Mouse (Mus musculus) T-helper 1 cell (primary cell): ENCODE data around the gene Ccn2.

Experiments used
- in situ Hi-C: fragments of 300-600 bp; cut with MboI, MseI; formaldehyde crosslinking; loops from one replicate; pipeline ENCODE4 v1.15.1; 2025; ENCODE audit warnings: high pct_unique_total_duplicates

The Ccn2 gene

GRCm38 (mm10) chr10:24640186-24640875 is 45.1 kb downstream of the Ccn2 start:
- in situ Hi-C loops: no loop called here

GRCm38 (mm10) chr10:24641416-24642140 is 46.3 kb downstream of the Ccn2 start:
- in situ Hi-C loops: no loop called here

- in situ Hi-C loops: no loop called here
These were observed 47.7 kb downstream of the Ccn2 start for GRCm38 (mm10) chr10:24642796-24643580.

- in situ Hi-C loops: no loop called here
These were observed 49.9 kb downstream of the Ccn2 start for GRCm38 (mm10) chr10:24645169-24645568.
